Mouse (Mus musculus) spleen, adult 18-20 months (tissue): ENCODE measurements around the gene Fhl2.

Experiments
- DNase-seq, 2 experiments: peaks; one replicate each; pipeline ENCODE4 v3.0.0; 2022; ENCODE audit warnings: mixed read lengths in 2 of 2

The Fhl2 gene

DNA sequence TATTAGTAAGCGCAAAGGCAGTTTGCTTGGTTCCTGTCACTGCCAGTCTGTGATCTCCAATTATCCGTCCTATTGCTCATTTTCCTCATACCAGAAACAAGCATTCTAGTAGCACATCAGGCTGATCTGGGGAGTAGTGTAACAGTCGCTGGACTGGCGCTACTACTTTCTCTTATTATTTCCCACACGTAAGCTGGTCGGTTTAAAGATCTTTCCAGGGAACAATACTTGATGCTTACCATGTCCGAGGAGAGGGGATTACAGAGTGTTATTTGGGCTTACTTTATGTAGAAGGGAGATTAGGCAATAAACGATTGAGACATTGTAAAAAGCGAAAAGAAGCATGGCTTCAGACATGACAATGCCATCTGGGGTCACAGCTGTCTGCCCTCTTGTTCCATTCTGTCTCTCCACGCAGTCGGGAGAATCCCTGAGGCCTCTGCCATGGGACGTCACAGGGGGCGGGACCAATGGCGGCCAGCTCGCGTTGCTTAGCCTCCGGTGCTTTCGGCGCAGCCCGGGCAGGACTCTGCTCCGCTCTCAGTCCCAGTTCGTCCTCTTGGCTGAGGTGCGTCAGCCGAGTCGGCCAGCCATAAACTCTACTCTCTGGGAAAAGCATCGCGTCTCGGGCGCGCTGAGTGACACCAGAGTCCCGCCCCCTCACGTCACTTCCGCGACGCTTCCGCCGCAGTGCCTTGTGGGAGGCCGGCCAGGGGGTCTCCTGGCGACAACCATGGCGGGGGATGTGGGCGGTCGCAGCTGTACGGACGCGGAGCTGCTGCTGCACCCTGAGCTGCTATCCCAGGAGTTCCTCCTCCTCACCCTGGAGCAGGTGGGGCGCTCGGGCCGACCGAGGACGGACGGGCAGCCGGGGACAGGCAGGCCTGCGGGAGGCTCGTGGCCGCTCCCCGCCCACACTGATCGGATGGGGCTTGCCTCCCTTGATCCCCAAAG is 98.5 kb downstream of the Fhl2 start, which contains the start of the genes Tgfbrap1 and AI597479:
Gene Tgfbrap1, minus strand, starts transcription at position 607 of the 954 bp plus-strand sequence.
Gene AI597479, plus strand, starts transcription at position 680 of the 954 bp plus-strand sequence.
- peak; percentile 78 to 92 for DNase-seq

DNA sequence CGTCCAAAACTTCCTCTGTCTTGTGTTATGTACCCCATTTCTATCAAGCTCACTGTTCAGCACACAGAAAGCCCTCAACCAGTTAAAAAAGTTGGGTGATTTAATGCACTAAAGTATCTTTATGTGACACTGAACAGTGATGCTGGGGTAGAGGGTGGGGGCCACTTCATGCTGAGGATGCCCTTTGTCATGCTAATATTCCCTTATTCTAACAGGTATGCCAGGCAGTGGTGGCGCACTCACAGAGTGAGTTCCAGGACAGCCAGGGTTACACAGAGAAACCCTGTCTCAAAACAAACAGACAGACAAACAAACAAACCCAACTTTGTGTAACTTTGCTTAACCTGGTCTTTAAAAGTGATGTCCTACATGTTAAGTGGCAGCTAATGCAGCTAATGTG is 102.6 kb downstream of the Fhl2 start:
- DNase-seq = no peak

DNA sequence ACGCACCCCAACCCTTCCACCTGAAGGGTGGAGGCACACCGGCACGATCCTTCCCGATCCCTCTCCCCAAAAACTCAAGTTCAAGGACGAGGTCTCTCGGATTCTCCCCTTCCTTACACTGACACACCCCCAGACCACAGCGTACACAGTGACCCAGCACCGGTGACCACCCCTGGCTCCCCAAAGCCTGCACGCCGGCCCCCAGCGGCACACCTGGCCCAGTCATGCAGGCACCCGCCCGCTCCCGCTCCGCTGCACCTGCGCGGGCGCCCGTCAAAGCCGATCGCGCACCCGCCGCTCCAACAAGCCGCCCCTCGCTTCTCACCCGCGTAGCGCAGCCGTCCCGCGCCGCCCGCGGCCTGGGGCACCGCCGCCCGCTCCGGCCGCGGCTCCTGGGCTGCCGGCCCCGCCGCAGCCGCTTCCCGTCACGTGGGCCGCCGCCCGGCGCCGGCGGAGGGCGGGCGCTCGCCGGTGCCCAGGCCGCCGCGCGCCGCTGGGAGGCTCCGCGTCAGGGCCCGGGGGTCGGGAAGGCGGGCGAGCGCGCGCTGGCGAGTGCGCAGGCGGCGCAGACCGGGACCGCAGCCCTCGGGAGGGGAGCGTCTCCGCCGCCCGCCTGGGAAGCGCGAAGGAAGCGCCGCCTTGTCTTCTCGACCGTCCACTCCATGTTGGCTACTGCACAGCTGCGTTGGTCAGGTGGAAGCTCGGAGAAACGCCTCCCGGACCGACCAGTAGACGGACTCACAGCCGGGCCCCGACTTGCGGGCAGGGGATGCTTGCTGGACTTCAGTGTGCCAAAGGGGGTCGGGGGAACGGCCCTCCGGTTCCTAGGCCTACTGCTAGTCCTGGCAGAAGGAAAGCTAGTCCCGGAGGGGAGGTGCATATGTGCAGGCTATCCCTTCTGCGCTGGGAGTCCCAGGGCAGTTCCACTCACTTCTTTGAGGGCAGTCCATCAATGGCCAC is 104.4 kb downstream of the Fhl2 start:
- DNase-seq = peak; percentile 54 to 72

DNA sequence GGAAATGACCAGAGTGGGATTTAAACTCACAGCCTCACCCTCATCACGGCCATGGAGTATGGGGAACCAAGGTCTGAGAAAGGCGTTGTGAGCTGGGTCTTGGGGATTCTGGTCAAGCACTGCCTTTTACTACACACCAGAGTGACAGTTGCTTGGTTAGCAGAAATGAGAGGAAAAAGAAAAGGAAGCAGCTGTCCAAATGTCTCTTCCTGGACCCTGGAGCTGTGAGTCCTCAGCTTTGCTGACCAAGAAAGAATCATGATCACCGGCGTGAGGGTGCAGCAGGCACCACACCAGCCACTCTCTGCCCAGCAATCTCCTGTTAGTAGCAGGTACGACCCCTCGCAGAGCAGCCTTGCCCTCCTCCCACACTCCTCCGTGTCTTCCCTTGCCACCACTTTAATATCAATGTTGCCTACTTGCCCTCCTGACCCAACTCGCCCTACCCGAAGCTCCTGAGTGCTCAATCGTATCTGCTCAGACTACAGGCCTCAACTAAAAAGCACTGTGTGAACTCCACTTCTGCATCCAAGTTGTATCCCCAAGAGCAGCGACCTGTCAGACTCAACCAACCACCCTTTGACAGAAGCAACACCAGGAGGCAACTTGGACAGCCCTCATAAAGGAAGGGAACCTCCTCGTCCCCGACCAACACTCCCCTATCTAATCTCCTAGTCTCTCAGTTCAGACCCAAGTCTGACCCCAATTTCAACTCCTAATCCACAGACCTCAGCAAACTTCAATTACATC is 105.3 kb downstream of the Fhl2 start:
- DNase-seq = no peak

DNA sequence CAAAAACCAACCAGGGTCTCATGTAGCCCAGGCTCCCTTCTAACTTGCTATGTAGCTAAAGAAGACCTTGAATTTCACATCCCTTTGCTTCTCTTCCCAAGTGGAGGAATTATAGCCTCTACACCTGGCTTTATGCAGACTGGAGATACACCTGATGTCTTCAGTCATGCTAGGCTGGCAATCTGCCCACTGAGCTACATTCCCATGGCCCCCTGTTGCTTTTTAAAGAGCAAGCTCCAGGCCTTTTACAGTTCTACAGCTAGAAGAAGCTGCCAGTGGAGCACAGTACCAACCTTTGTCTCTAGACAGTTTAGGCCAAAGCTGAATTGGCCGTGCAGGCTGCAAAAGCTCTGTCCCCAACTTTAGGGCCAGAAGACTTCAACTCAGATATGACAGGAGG is 106.4 kb downstream of the Fhl2 start:
- DNase-seq = no peak

DNA sequence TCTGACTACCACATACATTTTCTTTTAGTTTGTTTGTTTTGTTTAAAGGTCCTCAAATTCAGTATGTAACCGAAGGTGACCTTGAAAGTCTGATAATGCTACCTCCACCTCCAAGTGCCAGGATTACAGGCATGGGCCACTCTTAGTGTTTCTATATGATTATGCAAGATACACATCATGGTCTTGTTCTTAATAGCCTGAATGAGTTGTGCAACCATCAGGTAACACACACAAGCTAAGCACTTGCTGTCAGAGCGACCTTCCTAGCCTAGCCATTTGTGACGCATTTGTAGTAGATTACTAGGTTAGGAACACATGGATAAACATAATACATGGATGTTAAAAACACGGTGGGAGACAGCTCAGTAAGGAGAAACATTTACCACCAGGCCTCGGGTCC is 113.8 kb downstream of the Fhl2 start:
- no peak for DNase-seq

DNA sequence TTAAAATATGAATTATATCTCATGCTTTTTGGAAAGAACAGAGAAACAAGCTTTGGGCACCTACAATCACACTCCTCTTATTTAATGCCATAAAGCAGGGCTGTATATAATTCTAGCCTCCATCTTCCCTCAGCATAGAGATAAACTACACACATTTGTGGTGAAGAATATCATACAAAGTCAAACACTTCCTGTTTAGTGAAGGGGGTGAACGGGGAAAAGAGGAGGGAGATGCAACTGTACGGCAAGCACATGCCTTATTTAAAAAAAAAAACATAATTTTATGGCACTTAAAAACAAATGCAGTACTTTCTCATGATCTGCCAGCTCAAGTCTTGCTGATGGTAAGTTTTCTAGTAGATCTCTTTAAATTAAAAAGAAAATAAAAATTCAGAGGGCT is 118.7 kb downstream of the Fhl2 start:
- no peak for DNase-seq

DNA sequence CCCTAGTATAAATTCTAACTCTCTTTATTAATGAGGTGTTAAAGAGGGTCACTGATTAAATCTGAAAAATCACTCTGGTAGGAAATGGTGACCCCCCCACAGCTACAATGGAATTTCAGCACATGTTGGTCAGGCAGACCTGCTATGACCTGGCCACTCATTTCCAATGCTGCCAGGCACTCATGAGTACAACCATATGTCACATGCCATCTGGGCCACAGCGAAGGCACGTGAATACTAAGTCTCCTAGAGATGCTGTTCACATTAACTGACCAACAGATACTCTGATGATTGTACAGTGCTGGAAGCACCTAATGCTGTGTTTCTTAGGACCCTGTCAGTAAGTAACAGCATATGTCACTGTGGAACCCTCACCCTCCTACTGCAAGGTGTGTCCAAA is 122.0 kb downstream of the Fhl2 start:
- DNase-seq = no peak
